Mouse (Mus musculus) left cerebral cortex, postnatal 10 days (tissue): Measurements from ENCODE around the gene Tle4. TPM values are rescaled to one million over a fixed set of nuclear protein-coding genes. Genes with fewer than 3 reads are reported as not detected.
"Not testable (repeated sequence)": the region's sequence is repeated elsewhere in the genome, so short reads cannot be mapped to it uniquely, and the experiment has no call there.

Experiments
- DNase-seq, 2 experiments: peaks; one replicate each; pipeline ENCODE4 v3.0.0; 2021 to 2022; ENCODE audit warnings: low spot score in 2 of 2, mixed read lengths in 1 of 2; ENCODE audit errors: extremely low spot score in 1 of 2
- intact Hi-C: fragments of 180-260 bp; cut with DNase I; formaldehyde crosslinking; loops from one replicate; pipeline ENCODE4 v1.15.1; 2025
- total RNA-seq, 2 experiments: library from RNA; stranded (reverse); gene quantifications; 2 replicates each; pipeline ENCODE4 v1.2.3; 2021

Gene Tle4
- total RNA-seq, result 10 to 100 TPM; 40.6 to 46.4 TPM

GRCm38 (mm10) chr19:14597917-14598689, at the start of gene Tle4:
Gene Tle4 (minus strand): TSS chr19:14598051.
- DNase-seq, result peak; percentile 100
- intact Hi-C loops, result loop anchor here (2.0 to 10.0 kb wide), 5 partner anchors 73 to 1014 kb away; no protein-coding TSS in a partner anchor

- intact Hi-C loops, result no loop called here
- DNase-seq, result no peak
Observed at GRCm38 (mm10) chr19:14645666-14646065, 47.8 kb upstream of the Tle4 start.

- intact Hi-C loops, result no loop called here
- no peak for DNase-seq
Observed at GRCm38 (mm10) chr19:14644756-14645155, 46.9 kb upstream of the Tle4 start.

GRCm38 (mm10) chr19:14643091-14643490, 45.2 kb upstream of the Tle4 start:
- DNase-seq, intact Hi-C loops: not testable (repeated sequence)

GRCm38 (mm10) chr19:14642663-14643062, 44.8 kb upstream of the Tle4 start:
- DNase-seq, result no peak
- intact Hi-C loops, result no loop called here

GRCm38 (mm10) chr19:14635213-14635928, 37.5 kb upstream of the Tle4 start:
- peak in 1 of 2 experiments; percentile 44 for DNase-seq
- intact Hi-C loops, result no loop called here

GRCm38 (mm10) chr19:14623355-14623754, 25.5 kb upstream of the Tle4 start:
- no peak for DNase-seq
- intact Hi-C loops, result no loop called here

- intact Hi-C loops, result no loop called here
- DNase-seq, result no peak
Observed at GRCm38 (mm10) chr19:14620534-14620933, 22.7 kb upstream of the Tle4 start.

GRCm38 (mm10) chr19:14619814-14620213, 22.0 kb upstream of the Tle4 start:
- DNase-seq, result no peak
- intact Hi-C loops, result loop anchor here (10.0 kb wide), 1 partner anchor 155 kb away; no protein-coding TSS in a partner anchor

GRCm38 (mm10) chr19:14614816-14615215, 17.0 kb upstream of the Tle4 start:
- no peak for DNase-seq
- intact Hi-C loops, result loop anchor here (10.0 kb wide), 1 partner anchor 160 kb away; no protein-coding TSS in a partner anchor

- intact Hi-C loops, result loop anchor here (10.0 kb wide), 1 partner anchor 164 kb away; no protein-coding TSS in a partner anchor
- no peak for DNase-seq
Observed at GRCm38 (mm10) chr19:14610542-14611317, 12.9 kb upstream of the Tle4 start.

GRCm38 (mm10) chr19:14600841-14601240, 3.0 kb upstream of the Tle4 start:
- intact Hi-C loops, result no loop called here
- DNase-seq, result no peak

GRCm38 (mm10) chr19:14600354-14600753, 2.5 kb upstream of the Tle4 start:
- intact Hi-C loops, result no loop called here
- no peak for DNase-seq

- intact Hi-C loops, result loop anchor here (2.0 to 10.0 kb wide), 5 partner anchors 71 to 1012 kb away; no protein-coding TSS in a partner anchor
- no peak for DNase-seq
Observed at GRCm38 (mm10) chr19:14599851-14600251, 2.0 kb upstream of the Tle4 start.

- DNase-seq, result no peak
- intact Hi-C loops, result loop anchor here (2.0 to 10.0 kb wide), 5 partner anchors 72 to 1014 kb away; no protein-coding TSS in a partner anchor
Observed at GRCm38 (mm10) chr19:14598690-14599288, 938 bp upstream of the Tle4 start.

GRCm38 (mm10) chr19:14596941-14597916, 622 bp downstream of the Tle4 start:
- intact Hi-C loops, result loop anchor here (5.0 to 10.0 kb wide), 4 partner anchors 358 to 1015 kb away; no protein-coding TSS in a partner anchor

GRCm38 (mm10) chr19:14596358-14596940, 1.4 kb downstream of the Tle4 start:
- no peak for DNase-seq
- intact Hi-C loops, result loop anchor here (5.0 to 10.0 kb wide), 4 partner anchors 358 to 1016 kb away; no protein-coding TSS in a partner anchor

More at GRCm38 (mm10) chr19:14596941-14597916, 622 bp downstream of the Tle4 start:
- DNase-seq, result peak; percentile 33 to 73
